Mouse (Mus musculus) forelimb bud, embryonic 11.5 days (tissue): Measurements from ENCODE around the gene Echs1.

Source experiments
- DNase-seq: peaks from one replicate; pipeline ENCODE4 v3.0.0-alpha.2; 2012; ENCODE audit warnings: low read depth, low spot score

Gene Echs1

DNA sequence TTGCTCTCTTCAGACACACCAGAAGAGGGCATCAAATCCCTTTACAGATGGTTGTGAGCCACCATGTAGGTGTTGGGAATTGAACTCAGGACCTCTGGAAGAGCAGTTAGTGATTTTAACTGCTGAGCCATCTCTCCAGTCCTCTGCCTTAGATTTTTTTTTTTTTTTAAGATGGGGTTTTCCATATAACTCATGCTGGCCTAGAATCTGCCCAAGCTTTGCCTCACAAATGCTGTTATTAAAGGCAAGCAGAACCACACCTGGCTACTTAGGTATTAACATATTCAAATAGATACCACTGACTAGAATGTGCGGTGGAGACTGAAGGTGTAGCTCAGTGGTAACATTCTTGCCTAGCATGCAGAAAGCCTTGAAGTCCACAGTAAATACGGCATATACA, 4.2 kb upstream of the Echs1 start:
- DNase-seq = no peak

DNA sequence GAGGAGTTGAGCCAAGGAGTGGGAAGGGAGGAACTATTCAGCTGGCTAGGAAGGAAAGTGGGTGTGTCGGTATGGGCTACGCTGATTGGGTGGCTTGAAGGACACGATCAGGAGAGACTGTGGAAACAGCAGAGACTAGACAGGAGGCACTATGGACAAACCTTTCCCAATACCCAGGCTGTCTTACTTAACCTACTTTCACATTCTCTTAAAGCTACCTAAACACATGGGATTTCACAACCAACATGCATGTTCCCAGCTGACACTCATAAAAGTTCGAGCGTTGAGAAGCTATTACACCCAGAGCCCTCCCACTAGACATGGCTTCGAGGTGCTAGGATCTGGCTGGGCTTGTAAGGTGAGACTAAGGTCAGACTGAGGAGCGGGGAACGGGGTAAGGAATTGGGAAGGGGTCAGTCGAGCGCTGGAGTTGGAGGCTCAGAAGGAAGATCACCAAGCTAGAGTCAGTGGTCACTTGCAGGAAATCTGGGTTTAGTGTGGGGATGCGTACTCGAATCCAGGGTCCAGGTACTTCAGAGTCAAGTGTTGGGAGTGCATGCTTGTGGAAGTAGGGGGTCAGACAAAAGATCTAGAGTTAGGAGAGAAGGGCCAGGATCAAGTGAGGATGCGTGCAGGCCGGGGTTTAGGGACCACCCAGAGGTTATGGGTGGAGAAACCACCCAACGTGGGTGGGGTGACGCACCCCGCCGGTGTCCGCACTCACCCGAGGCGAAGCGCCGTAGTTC, 520 bp downstream of the Echs1 start, which contains the start of gene Paox:
TSS of gene Paox (plus strand) at position 217 of the 746 bp plus-strand sequence.
- peak; percentile 68 for DNase-seq

DNA sequence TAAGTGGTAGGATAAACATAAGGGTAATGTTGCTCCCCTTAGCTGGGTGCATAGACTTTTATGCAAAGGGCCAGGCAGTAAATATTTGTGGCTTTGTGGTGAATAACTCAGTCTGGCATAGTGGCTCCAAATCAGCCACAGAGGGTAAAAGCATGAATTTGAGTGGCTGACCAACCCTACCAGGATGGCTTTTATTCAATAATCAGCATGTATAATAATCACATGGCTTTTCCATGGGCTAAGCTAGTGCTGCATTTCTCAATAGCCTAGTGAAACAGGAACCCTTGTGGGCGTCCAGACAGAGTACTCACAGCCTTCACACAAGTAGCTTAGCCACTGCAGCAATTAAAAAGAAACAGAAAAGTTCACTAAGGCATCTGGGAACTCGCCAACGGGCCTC, 4.3 kb downstream of the Echs1 start:
- no peak for DNase-seq

DNA sequence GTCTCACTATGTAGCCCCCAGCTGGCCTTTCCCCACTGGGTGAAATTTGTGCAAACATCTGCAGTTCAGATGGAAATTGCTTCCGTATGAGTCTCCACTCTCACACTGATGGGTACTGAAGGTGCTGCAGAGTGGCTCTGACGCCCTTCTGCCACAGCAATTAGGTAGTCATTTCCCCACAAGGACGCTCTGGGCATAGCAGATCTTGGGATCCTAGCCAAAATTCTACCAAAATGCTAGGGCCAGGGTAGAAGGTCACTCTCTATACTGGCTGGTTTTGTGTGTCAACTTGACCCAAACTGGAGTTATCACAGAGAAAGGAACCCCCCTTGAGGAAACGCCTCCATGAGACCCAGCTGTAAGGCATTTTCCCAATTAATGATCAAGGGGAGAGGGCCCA, 12.3 kb downstream of the Echs1 start:
- DNase-seq = no peak

DNA sequence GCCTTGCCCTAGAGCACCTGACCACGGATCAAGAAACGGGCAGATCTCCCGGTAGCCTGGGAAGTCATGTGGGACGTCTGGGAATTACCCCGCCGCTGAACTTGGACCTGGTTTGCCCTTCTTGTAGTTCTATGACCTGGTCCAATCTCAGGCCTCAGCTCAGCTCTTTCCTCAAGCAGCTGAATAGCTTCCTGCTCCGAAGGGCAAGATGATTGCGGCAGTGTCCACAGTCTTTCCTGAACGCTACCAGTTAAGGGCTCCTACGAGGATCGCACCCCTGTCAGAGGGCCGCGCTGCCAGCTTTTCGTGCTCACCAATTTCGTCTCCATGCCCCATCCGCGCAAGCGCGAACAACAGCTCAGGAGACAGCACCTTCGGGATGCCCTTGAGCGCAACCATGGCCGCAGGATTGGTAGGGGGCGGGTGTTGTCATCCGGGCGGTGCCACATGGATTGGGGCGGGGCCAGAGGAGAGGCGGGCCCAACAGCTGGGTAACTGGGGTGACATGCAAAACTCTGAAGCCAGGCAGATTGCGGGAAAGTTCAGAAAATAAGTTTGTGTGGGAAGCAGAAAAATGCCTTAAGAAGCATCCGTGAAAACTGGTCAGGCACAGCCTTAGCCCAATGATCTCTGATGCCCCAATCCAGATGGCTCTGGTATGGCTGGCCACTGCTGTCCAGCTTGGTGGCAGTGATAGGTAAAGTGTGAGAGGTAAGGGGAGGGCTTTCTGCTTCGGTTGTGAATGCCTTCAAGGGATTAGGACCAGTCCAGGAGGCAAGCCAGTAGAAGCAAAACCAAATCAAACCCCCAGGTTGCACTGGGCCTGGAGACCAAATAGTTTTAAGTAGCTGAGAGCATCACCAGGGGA, 14.0 kb downstream of the Echs1 start, which contains the start of gene Fuom:
TSS of gene Fuom (minus strand) at position 449 of the 868 bp plus-strand sequence.
- DNase-seq = peak; percentile 63

DNA sequence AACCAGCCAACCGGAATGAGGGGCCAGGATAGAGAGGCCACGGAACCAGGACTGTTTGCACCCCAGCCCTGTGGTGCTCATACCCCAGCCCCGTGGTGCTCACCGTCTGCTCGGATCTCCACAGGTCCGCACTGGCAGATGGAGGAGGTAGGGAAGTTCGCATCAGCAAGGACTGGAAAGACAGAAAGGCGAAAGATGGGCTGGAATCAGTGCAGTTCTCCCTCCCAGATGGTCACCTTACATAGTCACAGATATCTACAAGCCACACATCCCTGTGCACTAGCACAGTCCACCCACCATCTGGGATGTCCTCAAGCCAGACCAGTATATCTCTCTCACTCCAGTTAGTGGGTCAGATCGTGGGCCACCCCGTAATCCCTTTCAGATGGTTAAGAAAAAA, 14.8 kb downstream of the Echs1 start:
- DNase-seq = no peak

DNA sequence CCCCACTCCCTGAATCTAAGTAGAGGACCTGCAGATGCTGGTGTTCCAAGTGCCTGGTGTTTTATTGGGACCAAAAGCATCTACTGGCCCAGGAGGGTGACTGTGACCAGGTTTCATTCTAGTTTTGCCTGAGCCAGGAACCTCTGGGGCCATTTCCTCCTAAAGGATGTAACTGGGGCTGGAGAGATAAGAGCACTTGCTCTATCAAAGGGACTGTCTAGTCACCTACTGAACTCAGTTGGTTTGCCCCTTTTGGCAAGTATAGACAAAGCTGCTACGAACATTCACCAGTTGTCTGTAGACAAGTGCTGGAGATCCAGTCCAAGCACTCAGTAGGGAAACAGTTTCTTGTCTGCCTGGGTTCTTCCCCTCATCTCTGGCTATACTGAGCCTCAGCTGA, 17.8 kb downstream of the Echs1 start:
- no peak for DNase-seq

DNA sequence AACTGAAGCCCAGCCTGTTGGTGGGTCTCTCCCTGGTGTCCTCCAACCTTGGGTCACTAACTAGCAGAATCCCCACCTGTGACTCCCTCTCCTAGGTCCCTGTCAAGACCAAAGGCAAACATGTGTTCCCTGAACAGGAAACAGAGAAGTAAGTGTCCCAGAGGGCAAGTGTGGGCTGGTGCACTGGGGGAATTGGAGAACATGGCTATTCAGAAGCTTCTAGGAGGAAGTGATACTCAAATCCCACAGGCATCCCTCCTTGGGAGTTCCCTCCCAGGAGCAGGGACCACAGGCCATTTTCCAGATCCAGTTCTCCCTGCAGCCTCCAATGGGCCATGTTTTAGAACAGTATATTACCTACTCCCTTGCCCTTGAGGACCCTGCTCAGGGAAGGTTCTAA, 20.2 kb downstream of the Echs1 start:
- DNase-seq = no peak

DNA sequence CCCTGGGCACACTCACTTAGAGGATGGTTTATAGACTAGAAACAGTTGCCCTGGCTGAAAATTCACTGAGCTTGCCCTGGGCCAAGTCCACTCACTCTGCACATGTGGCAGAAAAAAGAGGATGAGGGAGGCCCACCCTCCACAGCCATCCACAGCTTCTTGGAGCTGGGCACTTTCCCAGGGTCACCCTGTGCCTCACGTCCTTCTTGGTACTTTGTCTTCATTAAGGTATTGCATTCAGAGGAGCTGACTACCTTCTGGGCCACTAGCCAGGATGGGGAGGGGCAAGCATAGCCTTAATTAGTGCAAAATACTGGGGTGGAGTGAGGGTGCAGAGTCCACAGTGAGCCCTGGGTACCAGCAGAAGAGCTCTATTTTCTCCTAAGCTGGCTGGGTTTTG, 20.7 kb downstream of the Echs1 start:
- no peak for DNase-seq

DNA sequence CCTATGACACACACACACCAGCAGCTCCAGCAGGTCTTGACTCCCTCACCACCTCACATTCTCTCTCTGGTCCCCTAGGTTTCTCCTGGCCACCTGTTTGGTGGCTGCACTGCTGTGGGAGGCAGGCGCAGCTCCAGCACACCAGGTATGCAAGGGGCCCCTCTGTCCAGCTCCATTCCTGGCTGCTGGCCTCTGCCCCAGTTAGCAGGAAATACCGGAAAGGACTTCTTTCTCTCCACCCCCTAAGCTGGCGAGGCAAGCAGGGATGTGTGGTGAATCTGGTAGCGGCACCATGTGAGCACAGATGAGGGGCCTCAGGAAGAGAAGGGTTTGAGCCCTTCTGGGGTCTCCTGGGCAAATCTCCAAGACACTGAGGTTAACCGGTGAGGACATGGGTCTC, 21.3 kb downstream of the Echs1 start:
- DNase-seq = no peak

DNA sequence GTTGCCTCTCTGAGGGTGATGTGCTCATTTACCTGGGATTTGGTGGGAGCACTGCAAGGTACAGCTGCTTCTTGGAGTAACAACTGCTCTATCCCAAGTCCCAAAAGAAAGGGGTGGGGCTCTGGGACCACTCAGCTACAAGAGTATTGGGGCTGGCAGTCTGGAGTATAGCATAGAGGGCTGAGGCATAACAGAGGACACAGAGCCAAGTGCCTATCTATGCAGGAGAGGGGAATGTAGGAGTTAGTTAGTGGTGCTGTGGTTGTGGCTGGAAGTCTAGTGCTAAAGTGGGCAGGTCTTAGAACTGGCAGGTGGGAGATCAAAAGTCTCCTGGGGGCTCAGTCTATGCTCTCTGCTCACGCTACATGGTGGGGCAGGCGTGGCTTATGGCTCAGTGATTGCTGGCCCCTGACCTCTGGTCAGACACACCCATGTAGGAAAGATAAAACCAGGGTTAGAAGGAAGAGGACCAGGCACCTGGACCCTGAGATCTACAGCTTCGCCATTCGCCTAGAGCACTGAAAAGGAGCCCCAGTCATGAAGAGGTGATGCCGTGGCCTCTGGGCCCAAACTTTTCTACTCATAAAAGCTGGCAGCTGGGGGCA, 23.2 kb downstream of the Echs1 start, which contains the start of gene Prap1:
TSS of gene Prap1 (plus strand) at position 472 of the 605 bp plus-strand sequence.
- no peak for DNase-seq

DNA sequence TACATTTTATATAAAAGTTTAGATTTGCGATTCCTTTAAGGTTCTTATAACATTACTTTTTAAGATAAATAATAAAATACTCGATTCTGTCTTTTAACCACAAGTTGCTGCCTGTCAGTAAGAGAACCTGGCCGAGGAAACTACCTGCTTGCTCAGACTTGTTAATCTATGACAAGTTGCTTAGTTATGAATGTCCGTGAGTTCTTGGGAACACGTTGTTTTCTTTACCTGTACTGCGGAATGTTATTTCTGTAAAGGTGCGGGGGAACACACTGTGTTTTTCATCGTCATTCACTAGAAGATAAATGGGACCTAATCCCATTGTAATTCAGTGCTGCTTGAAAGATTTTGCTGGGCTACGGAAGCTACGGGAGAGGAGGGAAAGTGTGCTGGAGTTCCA, 25.7 kb downstream of the Echs1 start:
- no peak for DNase-seq

DNA sequence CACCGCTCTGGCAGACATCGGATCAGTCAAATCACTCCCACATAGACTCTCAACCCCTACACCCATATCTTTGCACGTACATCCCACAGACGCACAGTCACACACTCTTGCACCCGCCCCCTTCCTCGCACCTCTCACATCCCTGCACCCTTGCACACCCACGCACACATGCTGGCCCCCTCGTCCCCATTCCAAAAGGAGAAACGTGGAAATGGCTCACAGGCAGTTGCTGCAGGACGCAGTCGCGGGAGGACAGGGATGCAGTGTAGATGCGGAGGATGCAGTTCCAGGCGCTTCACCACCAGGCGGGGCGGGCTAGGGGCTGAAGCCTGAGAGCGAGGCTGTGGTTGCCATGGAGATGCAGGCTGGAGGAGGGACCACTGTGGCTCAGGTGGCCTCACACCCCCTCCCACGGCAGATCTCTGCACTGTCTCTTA, 34.0 kb downstream of the Echs1 start, which contains the start of gene Caly:
TSS of gene Caly (minus strand) at position 307 of the 437 bp plus-strand sequence.
- peak; percentile 59 for DNase-seq

DNA sequence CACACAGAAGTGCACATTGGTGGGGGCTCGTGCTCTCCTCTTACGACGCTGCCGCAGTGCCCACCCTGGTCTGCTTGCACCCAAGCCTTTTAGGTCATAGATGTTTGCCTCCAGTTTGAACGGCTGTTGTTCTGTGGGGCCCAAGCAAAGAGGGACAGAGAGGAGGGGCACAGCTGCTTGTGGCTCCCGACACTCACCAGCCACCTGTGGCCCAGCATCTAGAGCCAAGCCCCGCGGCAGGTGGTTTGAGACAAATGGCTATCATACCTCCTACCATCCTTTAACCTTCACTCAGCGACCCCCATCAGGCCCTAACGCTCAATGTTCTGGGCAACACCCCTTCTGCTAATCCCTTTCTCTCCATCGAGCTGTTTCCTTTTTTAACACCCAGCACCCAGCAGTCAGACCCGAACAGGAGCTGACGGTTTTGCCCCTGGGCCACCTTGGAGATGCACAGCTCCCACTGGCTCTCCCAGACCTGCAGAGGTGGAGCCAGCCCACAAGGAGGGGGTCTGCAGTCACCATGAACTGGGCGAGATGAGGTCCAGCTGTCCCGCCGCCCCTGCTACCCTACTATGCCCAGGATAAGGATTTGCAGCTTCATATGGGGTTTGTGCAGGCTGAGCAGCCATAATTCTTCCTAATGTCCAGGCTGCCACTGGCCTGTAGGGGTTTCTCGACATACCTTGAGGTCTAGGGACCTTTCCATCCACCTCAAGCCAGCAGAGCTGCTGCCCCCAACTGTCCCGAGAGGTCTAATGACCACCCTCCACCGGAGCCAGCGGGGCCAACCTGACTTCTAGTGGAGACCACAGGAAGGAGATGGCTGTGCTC, 34.7 kb downstream of the Echs1 start:
- no peak for DNase-seq

DNA sequence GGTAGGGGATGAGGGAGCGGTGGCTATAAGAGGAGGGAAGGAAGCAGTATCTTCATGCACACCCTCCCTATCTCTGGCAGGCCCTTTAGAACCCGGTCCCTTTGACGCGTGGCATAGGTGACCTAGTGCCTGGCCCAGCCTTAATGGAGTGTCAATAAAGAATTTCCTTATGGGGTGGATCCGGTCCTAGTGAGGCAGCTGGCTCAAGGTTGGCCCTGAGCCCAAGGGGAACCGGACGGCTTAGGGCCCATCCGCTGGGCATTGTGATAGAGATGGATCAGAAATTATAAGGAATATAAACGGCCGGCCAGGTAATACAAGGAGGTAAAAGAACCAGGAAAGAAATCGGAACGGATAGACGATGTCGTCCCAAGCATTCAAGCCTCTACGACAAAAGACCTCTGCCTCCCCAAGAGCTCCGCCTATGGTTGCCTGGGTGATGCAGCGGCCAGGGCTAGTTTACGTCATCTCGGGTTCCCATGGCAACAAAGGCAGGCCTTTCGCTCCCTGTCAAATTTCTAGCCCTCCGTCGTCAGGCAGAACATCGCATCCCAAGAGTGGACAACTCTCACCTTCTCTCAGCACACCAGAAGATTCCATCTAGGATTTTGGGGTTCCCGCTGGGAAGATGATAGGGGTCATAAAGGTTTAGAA, 35.6 kb downstream of the Echs1 start:
- DNase-seq = peak; percentile 85

DNA sequence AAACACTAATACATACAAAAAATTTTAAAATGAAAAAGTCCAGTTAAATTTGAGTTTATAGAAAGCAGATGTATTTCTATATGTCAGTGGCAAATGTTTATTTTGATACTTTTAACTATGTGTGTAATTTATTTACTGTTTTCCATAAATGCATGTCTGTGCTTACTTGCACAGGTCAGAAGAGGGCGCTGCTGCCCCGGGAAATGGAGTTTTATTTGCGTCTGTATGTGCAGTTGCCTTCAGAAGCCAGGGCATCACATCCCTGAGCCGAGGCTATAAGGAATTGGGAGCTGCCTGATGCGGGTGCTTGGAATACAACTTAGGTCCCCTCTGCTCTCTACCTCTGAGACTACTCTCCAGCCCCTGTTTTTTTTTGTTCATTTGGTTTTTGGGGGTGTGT, 37.6 kb downstream of the Echs1 start:
- peak; percentile 78 for DNase-seq

DNA sequence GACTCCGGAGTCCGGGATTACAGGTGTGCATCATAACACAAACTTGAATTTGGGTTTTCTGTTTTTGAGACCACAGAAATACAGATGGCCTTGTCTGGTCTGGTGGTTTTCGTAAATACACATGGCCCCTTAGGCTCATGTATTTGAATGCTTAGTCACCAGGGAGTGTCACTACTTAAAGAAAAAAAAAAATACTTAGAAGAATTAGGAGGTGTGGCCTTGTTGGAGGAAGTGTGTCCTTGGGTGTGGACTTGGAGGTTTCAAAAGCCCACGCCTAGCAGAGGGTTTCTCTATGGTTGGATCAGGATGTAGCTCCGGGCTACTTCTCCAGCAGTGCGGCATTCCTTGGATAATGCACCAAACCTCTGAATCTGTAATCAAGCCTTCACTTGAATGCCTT, 38.6 kb downstream of the Echs1 start:
- DNase-seq = no peak

DNA sequence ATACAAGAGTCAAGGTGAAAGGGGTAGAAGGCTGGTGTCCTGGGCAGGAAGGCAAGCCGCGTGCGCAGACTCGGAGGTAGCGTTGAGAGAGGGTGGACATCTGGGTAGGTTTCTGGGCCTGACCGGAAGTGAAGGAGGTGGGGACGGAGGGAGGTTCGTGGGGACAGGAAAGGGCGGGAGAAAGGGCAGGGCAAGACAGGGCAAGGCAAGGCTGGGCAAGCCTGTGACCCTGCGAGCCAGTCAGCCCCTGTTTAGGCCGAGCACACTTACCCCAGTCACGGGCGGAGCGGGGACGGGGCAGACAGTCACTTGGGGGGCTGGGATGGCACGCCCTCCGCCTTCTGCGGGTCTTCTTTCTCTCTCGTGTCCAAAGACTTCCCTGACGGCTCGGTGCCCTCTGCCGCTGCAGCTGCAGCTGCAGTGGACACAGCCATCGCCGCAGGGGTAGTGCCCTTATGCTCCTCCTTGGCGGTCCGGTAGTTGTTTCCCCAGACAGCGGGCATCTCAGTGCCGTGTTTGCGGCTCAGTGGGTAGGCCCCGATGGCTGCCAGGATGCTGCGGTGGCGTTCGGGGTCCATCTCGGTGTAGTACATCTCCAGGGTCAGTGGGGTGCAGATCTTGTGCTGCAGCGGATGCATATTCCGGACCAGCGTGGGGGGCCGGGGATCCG, 46.1 kb downstream of the Echs1 start:
- DNase-seq = no peak

DNA sequence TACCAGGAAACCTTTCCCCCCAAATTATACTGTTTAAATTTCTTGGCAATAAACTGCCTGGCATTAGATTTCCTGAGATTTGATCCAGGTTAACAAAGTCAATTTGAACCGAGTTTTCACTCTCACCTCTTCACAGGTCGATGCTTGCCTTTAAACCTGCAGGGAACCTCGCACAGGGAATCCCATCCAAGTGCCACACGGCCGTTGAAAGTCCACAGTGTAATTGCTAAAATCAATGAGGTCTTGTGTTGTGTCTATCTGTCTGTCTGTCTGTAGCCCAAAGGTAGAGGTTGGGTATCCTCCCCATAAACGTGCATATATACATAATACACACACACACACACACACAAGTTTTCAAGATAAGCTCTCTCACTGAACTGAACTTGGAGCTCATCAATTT, 48.9 kb downstream of the Echs1 start:
- no peak for DNase-seq

DNA sequence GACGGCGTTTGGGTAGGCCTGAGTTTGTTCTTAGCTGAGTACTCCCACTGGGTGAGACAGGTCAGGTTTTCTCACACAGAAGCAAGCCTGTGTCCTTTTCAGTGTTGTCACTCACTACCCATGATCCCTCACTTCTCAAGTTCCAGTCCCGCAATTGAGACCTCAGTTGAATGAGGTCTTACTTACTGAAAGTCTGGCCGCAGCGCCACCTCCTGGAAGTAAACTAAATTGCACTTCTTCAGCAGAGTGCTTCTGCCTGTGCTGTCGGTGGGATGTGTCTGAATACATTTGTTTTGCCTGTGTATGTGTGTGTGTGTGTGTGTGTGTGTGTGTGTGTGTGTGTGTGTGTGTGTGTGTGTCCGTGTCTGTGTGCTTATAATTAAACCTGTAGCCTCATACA, 53.2 kb downstream of the Echs1 start:
- DNase-seq = peak; percentile 75
